Mouse (Mus musculus): ENCODE results near the gene Ddn.

The Ddn gene

DNA sequence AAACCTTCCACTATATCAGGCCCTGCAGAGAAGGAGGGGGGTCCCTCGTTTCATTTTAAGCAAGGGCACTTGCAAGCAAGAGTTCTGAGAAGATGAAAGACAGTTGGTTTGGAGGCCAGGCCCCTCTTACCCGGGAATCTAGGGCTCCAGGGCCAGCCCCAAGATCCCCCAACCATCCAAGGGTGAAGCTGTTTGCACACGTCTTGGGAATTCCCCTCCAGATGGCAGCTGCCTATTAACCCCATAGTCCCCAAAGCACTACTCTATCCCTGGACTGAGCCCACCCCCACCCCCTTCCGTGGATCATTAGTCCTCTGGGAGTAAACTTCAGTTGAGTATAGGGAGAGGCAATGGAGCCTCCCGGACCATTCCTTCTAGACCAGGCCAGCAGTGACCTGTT is 33.8 kb downstream of the Ddn start:
- no peak for DNase-seq (ENCODE audit: low spot score in 2 of 2)

DNA sequence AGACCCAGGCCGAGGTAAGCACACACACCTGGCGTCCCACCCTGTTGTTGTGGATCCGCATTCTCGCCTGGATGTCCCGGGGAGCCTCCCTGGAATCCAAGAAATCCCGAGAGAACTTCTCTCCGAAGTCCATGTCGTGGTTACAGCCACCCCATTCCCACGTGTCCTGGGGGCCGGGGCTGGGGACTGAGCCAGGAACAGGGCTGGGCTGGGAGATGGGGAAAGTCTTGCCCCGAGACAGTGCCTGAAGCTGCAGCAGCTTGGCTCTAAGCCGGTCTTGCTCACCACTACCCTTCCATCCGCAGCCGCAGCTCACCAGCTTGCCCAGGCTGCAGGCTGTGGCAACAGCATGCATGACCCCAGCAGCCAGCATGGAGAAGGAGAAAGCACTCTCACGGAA is 35.2 kb downstream of the Ddn start:
- DNase-seq (ENCODE audit: low spot score in 2 of 2) = no peak

GRCm38 (mm10) chr15:98772511-98773211 is 36.6 kb downstream of the Ddn start:
- DNase-seq (ENCODE audit: low spot score in 2 of 2) = peak; percentile 42 to 59

GRCm38 (mm10) chr15:98771813-98772425 is 37.4 kb downstream of the Ddn start:
- peak in 1 of 2 experiments; percentile 9 for DNase-seq (ENCODE audit: low spot score in 2 of 2)

DNA sequence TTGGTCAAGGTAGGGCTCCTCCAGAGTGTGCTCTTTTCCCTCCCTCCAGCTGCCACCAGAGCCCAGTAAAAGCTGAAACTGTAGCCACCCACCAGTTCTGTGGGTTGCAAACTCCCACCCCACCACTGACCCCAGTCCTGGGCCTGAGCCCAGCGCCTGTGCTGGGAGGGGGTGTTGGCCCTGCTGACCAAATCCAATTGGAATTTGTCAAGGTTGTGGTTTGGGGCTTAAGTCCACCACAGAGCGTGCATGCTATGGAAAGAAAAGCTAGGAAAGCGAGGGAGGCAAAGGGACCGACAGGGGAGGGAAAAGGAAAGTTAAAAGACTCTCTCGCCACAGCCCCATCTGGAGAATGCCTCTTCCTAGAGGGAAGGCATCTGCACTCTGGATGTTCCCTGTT is 41.0 kb downstream of the Ddn start:
- DNase-seq (ENCODE audit: low spot score in 2 of 2) = no peak

- DNase-seq (ENCODE audit: low spot score in 2 of 2) = no peak
Measured at GRCm38 (mm10) chr15:98765929-98766328, 43.4 kb downstream of the Ddn start.

GRCm38 (mm10) chr15:98762670-98763529 is 46.4 kb downstream of the Ddn start, which contains the start of gene Arf3:
Gene Arf3 (minus strand): TSS chr15:98763214.
- peak; percentile 98 for DNase-seq (ENCODE audit: low spot score in 2 of 2)

- DNase-seq (ENCODE audit: low spot score in 2 of 2) = peak; percentile 73 to 75
Measured at GRCm38 (mm10) chr15:98762201-98762621, 47.1 kb downstream of the Ddn start.

DNA sequence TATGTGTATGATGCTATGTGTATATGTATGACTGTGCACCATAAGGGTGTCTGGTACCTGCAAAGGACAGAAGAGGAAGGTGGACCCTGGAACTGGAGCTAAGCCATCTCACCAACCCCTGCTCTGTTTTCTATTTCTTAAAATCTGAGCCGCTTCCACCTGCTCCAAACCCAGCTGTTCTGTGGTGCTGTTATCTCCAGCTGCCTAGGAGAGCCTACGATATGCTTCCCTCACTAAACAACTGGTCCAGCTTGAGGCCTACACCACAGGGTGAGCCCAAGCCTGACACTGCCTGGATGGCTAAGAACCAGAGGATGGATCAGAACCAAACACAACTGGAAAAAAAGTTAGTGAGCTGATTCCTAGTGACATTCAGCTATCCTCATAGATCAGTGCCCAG is 55.2 kb downstream of the Ddn start:
- no peak for DNase-seq (ENCODE audit: low spot score in 2 of 2)
